Mouse (Mus musculus) stomach, embryonic 14.5 days (tissue): ENCODE measurements around the gene Slc35c2. TPM values are rescaled to one million over a fixed set of nuclear protein-coding genes. Genes with fewer than 3 reads are reported as not detected.

ENCODE experiments used
- ATAC-seq: fragments of 200-750 bp; cut with Nextera tagmentation; 2 replicates; pipeline ENCODE4 v1.8.0; 2017; ENCODE audit warnings: low read depth, moderate TSS enrichment; ENCODE audit not compliant: insufficient number of reproducible peaks, insufficient read depth, low FRiP score
- H3K27ac ChIP-seq: fragments of 300-500 bp; sonication (generic); 2 replicates; pipeline ENCODE4 v1.5.1; 2014; ENCODE audit warnings: mild to moderate bottlenecking, low read length, moderate library complexity, mixed read lengths
- H3K27me3 ChIP-seq: fragments of 300-500 bp; sonication (generic); 2 replicates; pipeline ENCODE4 v1.6.1; 2014; ENCODE audit warnings: low read length, control low read depth, mixed read lengths; ENCODE audit not compliant: control insufficient read depth, insufficient read depth
- H3K36me3 ChIP-seq: fragments of 300-500 bp; sonication (generic); 2 replicates; pipeline ENCODE4 v1.6.1; 2014; ENCODE audit warnings: mild to moderate bottlenecking, control low read depth, low read length, moderate library complexity, mixed read lengths; ENCODE audit not compliant: control insufficient read depth, insufficient read depth
- H3K4me1 ChIP-seq: fragments of 300-500 bp; sonication (generic); 2 replicates; pipeline ENCODE4 v1.6.1; 2014; ENCODE audit warnings: low read length, control low read depth, mixed read lengths; ENCODE audit not compliant: control insufficient read depth, insufficient read depth
- H3K4me2 ChIP-seq: fragments of 300-500 bp; sonication (generic); replicated peaks from 2 replicates; pipeline ENCODE4 v1.6.1; 2014; ENCODE audit warnings: low read depth, low read length, control low read depth
- H3K4me3 ChIP-seq: fragments of 300-500 bp; sonication (generic); 2 replicates; pipeline ENCODE4 v1.5.1; 2014; ENCODE audit warnings: low read depth, low read length, control low read depth
- H3K9ac ChIP-seq: fragments of 300-500 bp; sonication (generic); replicated peaks from 2 replicates; pipeline ENCODE4 v1.6.1; 2014; ENCODE audit warnings: low read depth, mild to moderate bottlenecking, control low read depth, low read length, moderate library complexity, mixed read lengths
- H3K9me3 ChIP-seq: fragments of 300-500 bp; sonication (generic); 2 replicates; pipeline ENCODE4 v1.6.1; 2016; ENCODE audit warnings: low read depth, low read length, control low read depth; ENCODE audit not compliant: control insufficient read depth
- WGBS: fragments of 180-500 bp; shearing (Covaris S2); extraction: QIAGEN DNeasy Blood & Tissue Kit; methylation state at CpG from one replicate; pipeline ENCODE4 v1.1.7; 2014; 5-methylcytosine and 5-hydroxymethylcytosine counted together
- polyA plus RNA-seq: library from polyadenylated mRNA; unstranded; fragments of >200 nt; fragmentation: Nextera tagmentation; extraction: Ambion mirVana; gene quantifications from 2 replicates; pipeline ENCODE4 v1.2.1, GENCODE M21; 2014

Slc35c2 gene
- polyA plus RNA-seq, 1 experiment from 2014 or later = 42.5 TPM

DNA sequence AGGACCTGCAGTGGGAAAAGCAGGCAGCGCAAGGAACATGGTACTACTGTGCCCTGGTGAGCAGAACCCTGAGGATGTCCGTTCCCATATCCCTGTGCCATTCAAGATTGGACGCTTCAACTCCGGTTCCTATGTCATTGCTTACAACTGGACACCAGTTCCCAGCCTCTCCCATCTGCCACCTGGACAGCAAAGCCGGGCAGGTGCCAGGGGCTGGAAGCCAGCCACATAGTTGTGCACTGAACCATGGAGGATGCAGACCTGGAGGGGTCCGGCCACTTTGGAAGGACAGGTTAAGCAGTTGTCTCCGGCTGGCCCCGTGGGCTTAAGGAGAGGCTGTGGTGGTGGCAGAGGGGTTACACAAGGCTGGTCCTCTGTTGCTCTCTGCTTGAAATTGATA is 35.3 kb downstream of the Slc35c2 start:
- H3K4me3 ChIP-seq = no peak overlapping the region
- H3K9me3 ChIP-seq = no peaks in the 10 kb centered on the region
- peaks cover 11% of the 10 kb centered on the region; the same call in 1 of the 2 replicates for H3K27me3 ChIP-seq
- ATAC-seq = no peak; the same call in 1 of the 2 replicates
- no peak overlapping the region for H3K27ac ChIP-seq
- WGBS = 74% methylated on average over 8 of the region's 8 CpGs
- H3K9ac ChIP-seq = no peak overlapping the region
- H3K36me3 ChIP-seq = no peaks in the 10 kb centered on the region
- H3K4me2 ChIP-seq = no peak overlapping the region
- no peaks in the 10 kb centered on the region for H3K4me1 ChIP-seq

GRCm38 (mm10) chr2:165250903-165251302 is 36.8 kb downstream of the Slc35c2 start:
- no peak for ATAC-seq
- Histone ChIP-seq H3K4me2 (no peak overlapping the region), H3K9ac (no peak overlapping the region), H3K36me3 (no peaks in the 10 kb centered on the region), H3K27ac (no peak overlapping the region), H3K4me1 (no peaks in the 10 kb centered on the region), H3K27me3 (peaks cover 17% of the 10 kb centered on the region; the same call in 1 of the 2 replicates), H3K9me3 (no peaks in the 10 kb centered on the region), H3K4me3 (no peak overlapping the region)
- 31% methylated on average over 1 of the region's 1 CpGs for WGBS

DNA sequence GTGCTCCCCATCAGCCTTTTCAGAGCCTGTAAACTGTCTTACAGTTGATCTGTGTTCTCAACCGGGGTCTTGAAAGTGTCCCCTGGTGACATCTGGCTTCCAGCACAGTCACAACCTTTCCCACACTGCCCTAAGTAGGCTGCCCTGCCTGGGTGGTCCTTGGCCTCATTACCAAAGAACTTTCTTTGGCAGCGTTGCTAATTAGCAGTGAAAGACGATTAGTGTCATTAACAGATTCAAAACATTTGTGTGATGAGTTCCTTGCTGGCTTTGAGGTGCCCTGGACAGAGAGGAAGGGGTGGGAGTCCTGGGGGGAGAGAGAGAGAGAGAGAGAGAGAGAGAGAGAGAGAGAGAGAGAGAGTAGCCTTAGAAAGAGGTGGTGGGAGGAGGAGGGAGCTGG is 38.7 kb downstream of the Slc35c2 start:
- WGBS = 17% methylated on average over 3 of the region's 3 CpGs
- no peak for ATAC-seq
- Histone ChIP-seq H3K27ac (no peak overlapping the region), H3K36me3 (no peaks in the 10 kb centered on the region), H3K4me3 (no peak overlapping the region), H3K4me2 (no peak overlapping the region), H3K9me3 (no peaks in the 10 kb centered on the region), H3K9ac (no peak overlapping the region), H3K4me1 (no peaks in the 10 kb centered on the region), H3K27me3 (peaks cover 17% of the 10 kb centered on the region; the same call in 1 of the 2 replicates)

DNA sequence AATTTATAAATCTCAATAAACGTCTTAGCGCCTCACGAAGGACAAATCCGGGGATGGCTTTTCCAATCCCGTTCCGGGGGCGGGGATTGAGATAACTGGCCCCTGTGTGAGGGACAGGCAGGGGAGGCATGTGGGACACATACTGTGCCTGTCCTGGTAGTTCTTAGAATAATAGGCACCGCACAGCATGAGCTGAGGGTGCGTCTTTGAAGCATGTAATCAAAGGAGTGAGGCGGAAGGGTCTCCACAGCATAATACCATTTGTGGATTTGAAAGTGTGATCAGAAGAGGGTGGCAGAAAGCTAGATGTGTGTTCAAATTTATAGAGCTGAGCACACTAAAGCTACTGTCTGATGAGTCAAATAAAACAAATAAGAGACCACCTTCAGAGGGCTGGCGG is 41.3 kb downstream of the Slc35c2 start:
- Histone ChIP-seq H3K27me3 (peaks cover 34% of the 10 kb centered on the region), H3K4me2 (no peak overlapping the region), H3K27ac (no peak overlapping the region), H3K4me1 (no peaks in the 10 kb centered on the region), H3K4me3 (no peak overlapping the region), H3K9me3 (no peaks in the 10 kb centered on the region), H3K36me3 (no peaks in the 10 kb centered on the region), H3K9ac (no peak overlapping the region)
- no peak for ATAC-seq
- 16% methylated on average over 11 of the region's 11 CpGs for WGBS

GRCm38 (mm10) chr2:165243122-165243720 is 44.4 kb downstream of the Slc35c2 start:
- peaks cover 61% of the 10 kb centered on the region for H3K27me3 ChIP-seq
- WGBS = 3% methylated on average over 11 of the region's 11 CpGs
- no peak overlapping the region for H3K4me2 ChIP-seq
- H3K27ac ChIP-seq = no peak overlapping the region
- no peak for ATAC-seq
- no peak overlapping the region for H3K9ac ChIP-seq
- no peaks in the 10 kb centered on the region for H3K9me3 ChIP-seq
- no peaks in the 10 kb centered on the region for H3K4me1 ChIP-seq
- H3K36me3 ChIP-seq = no peaks in the 10 kb centered on the region
- no peak overlapping the region for H3K4me3 ChIP-seq

DNA sequence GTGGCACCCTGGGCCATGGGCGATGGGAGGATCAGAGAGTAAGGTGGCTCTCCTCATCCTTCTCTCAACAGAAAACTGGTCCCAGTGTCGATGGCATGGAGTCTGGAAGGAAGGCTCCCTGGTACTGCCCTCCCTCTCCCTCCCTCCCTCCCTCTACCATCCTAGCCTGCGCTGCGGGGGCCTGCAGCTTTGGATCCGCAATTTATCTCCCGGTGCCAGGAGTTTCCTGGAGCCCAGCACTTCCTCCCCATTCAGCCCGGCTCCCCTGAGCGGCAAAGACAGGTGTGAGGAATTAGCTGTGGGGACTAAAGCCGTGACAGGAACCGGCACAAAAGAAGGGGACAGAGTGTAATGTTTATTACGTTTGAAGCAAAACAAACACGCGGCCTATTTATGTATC is 45.1 kb downstream of the Slc35c2 start:
- no peak overlapping the region for H3K9ac ChIP-seq
- H3K4me1 ChIP-seq = no peaks in the 10 kb centered on the region
- no peaks in the 10 kb centered on the region for H3K36me3 ChIP-seq
- WGBS = under 1% methylated on average over 13 of the region's 13 CpGs
- peaks cover 61% of the 10 kb centered on the region for H3K27me3 ChIP-seq
- no peak overlapping the region for H3K27ac ChIP-seq
- no peaks in the 10 kb centered on the region for H3K9me3 ChIP-seq
- no peak for ATAC-seq
- H3K4me3 ChIP-seq = no peak overlapping the region
- H3K4me2 ChIP-seq = no peak overlapping the region

DNA sequence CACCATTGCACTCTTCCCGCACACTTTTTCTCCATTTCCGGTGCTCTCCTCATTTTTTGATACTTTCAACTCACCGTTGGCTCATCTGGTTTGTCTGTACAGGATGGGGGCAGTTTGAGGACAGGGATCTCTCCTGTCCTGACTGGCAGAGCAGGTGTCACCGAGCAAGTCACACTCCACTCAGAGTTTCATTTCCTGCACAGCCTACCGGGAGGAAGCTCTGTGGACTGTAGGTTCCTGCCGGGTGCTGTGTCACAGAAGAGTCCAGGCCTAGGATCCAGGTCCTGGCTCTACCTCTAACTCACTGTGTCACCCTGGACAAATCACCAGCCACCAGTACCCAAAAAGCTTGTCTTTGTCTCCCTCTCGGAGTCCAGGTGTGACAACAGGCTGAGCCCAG is 45.9 kb downstream of the Slc35c2 start:
- Histone ChIP-seq H3K27me3 (peaks cover 67% of the 10 kb centered on the region), H3K4me1 (no peaks in the 10 kb centered on the region), H3K9ac (no peak overlapping the region), H3K36me3 (no peaks in the 10 kb centered on the region), H3K9me3 (no peaks in the 10 kb centered on the region), H3K4me2 (no peak overlapping the region), H3K27ac (no peak overlapping the region), H3K4me3 (no peak overlapping the region)
- 61% methylated on average over 7 of the region's 7 CpGs for WGBS
- ATAC-seq = no peak

- no peaks in the 10 kb centered on the region for H3K36me3 ChIP-seq
- peaks cover 69% of the 10 kb centered on the region for H3K27me3 ChIP-seq
These were observed 47.3 kb downstream of the Slc35c2 start for GRCm38 (mm10) chr2:165240371-165240770.

DNA sequence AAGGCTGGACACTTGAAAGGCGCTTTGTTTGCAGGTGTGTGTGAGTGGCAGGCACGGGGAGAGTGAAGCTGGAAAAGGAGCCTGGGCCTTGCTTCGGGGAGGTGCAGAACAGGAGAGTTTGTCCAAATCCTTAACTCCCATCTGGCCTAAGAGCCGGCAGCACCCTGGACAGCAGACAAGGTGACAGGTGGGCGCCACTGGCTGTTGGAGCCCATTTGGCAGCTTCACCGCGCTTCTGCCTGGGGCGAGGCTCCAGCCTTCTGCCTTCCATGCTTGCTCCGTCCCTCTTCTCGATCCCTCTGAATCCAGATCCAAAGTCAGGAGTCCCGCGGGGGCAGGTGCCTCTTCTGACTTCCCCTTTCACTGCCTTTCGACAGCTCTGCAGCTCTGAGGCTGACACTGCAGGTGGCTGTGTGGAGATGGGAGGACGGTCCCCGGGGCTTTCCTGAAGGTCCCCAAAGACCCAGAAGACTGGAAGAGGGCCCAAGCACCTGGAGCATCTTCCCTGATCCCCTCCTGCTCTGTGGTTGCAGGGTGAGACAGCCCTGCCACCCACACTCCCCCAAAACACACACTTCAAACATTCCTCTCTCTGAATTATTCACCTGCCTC is 48.0 kb downstream of the Slc35c2 start:
- WGBS = 14% methylated on average over 15 of the region's 15 CpGs

More at GRCm38 (mm10) chr2:165240371-165240770, 47.3 kb downstream of the Slc35c2 start:
- Histone ChIP-seq H3K9me3 (no peaks in the 10 kb centered on the region), H3K4me2 (no peak overlapping the region), H3K27ac (no peak overlapping the region), H3K4me3 (no peak overlapping the region), H3K4me1 (no peaks in the 10 kb centered on the region), H3K9ac (no peak overlapping the region)
- no peak for ATAC-seq
- WGBS = 31% methylated on average over 8 of the region's 8 CpGs

More for the DNA sequence above, 48.0 kb downstream of the Slc35c2 start:
- Histone ChIP-seq H3K9me3 (no peaks in the 10 kb centered on the region), H3K4me2 (no peak overlapping the region), H3K36me3 (no peaks in the 10 kb centered on the region), H3K9ac (no peak overlapping the region), H3K4me1 (no peaks in the 10 kb centered on the region), H3K27me3 (peaks cover 72% of the 10 kb centered on the region), H3K4me3 (no peak overlapping the region), H3K27ac (no peak overlapping the region)
- ATAC-seq = no peak
